9 mouse cellular contexts compared by ENCODE assay signal in genomic region chr9:63610841-63611366, GRCm38 (mm10). TPM values are rescaled to one million over a fixed set of nuclear protein-coding genes. Genes with fewer than 3 reads are reported as not detected.
DNase-seq lines count a peak whose midpoint lies in the region; ATAC-seq and TF ChIP-seq lines count a peak whose summit lies in the region.
"Had no signal": no experiment of that assay in that cellular context is flagged by ENCODE, and none has a peak within 500 bp of the region (broad histone marks: within the 10 kb centered on the region; RNA-seq: fewer than 3 reads in every experiment).

No protein-coding gene starts in this region.

- peak; percentile 54 for DNase-seq in lung, embryonic 14.5 days
- no peak for DNase-seq in lung, adult 2 months
- DNase-seq in embryonic facial prominence, embryonic 11.5 days (ENCODE audit: low spot score) = peak; percentile 56
- peak; percentile 61 to 67 for DNase-seq in kidney, postnatal 36 days
- DNase-seq in midbrain, embryonic 14.5 days = peak; percentile 34
- no peak for DNase-seq in layer of hippocampus, postnatal 36 days

- 30% methylated on average over 13 of the region's 13 CpGs for WGBS in lung, embryonic 14.5 days
- 44% methylated on average over 13 of the region's 13 CpGs for WGBS in lung, adult 2 months
- 15% methylated on average over 13 of the region's 13 CpGs for WGBS in embryonic facial prominence, embryonic 11.5 days
- WGBS in heart, embryonic 15.5 days = 20% methylated on average over 13 of the region's 13 CpGs
- 16% methylated on average over 13 of the region's 13 CpGs for WGBS in midbrain, embryonic 14.5 days

- no peak for TF ChIP-seq CTCF in lung, embryonic 14.5 days (IDR thresholded peaks at IDR 0.05; ENCODE audit: low read depth)
- no peak for TF ChIP-seq CTCF in lung, adult 2 months (IDR thresholded peaks at IDR 0.05; ENCODE audit: insufficient read depth, low read length)

- H3K27ac ChIP-seq in lung, embryonic 14.5 days (ENCODE audit: low read depth) = peak overlapping the region; percentile 70
- H3K27ac ChIP-seq in embryonic facial prominence, embryonic 11.5 days (replicated peaks; ENCODE audit: low read depth, low read length) = 0 out of 2 replicates have a peak overlapping the region, but pooled peaks have one; percentile 47
- H3K27ac ChIP-seq in heart, embryonic 15.5 days = peak overlapping the region; percentile 60
- no peak overlapping the region for H3K27ac ChIP-seq in midbrain, embryonic 14.5 days (replicated peaks; ENCODE audit: low read depth, low read length)

- no peak for TF ChIP-seq POLR2A in lung, adult 2 months (IDR thresholded peaks at IDR 0.05; ENCODE audit: borderline replicate concordance, extremely low read depth, low read depth, low read length)

- H3K4me2 ChIP-seq in lung, embryonic 14.5 days = no peak overlapping the region
- H3K4me2 ChIP-seq in embryonic facial prominence, embryonic 11.5 days (ENCODE audit: low read depth, low read length) = no peak overlapping the region
- H3K4me2 ChIP-seq in heart, embryonic 15.5 days = peak overlapping the region; percentile 42
- H3K4me2 ChIP-seq in midbrain, embryonic 14.5 days (ENCODE audit: low read length) = no peak overlapping the region

- no peaks in the 10 kb centered on the region for H3K9me3 ChIP-seq in lung, embryonic 14.5 days (ENCODE audit: low read depth, low read length)
- H3K9me3 ChIP-seq in embryonic facial prominence, embryonic 11.5 days (replicated peaks; ENCODE audit: control insufficient read depth, low read length) = no peaks in the 10 kb centered on the region
- no peaks in the 10 kb centered on the region for H3K9me3 ChIP-seq in heart, embryonic 15.5 days (replicated peaks)
- H3K9me3 ChIP-seq in midbrain, embryonic 14.5 days (ENCODE audit: control insufficient read depth, low read length) = no peaks in the 10 kb centered on the region
- H3K9me3 ChIP-seq: G1E had no signal

- peak; percentile 48; the same call in 1 of the 2 replicates for ATAC-seq in lung, embryonic 14.5 days (ENCODE audit: insufficient read depth)
- ATAC-seq in embryonic facial prominence, embryonic 11.5 days (replicated peaks; ENCODE audit: insufficient number of reproducible peaks, low FRiP score, low TSS enrichment, low read depth) = no peak
- ATAC-seq in heart, embryonic 15.5 days (replicated peaks; ENCODE audit: insufficient number of reproducible peaks, insufficient read depth, low FRiP score, low read depth) = peak; percentile 71; the same call in 1 of the 2 replicates
- no peak for ATAC-seq in midbrain, embryonic 14.5 days (ENCODE audit: low FRiP score, low TSS enrichment)
- ATAC-seq in inflammation-experienced regulatory T-cells, adult 6 months = no peak

- H3K36me3 ChIP-seq in lung, embryonic 14.5 days (ENCODE audit: insufficient read depth) = no peaks in the 10 kb centered on the region
- H3K36me3 ChIP-seq in embryonic facial prominence, embryonic 11.5 days (replicated peaks; ENCODE audit: control insufficient read depth, insufficient read depth, low read depth, low read length) = no peaks in the 10 kb centered on the region
- H3K36me3 ChIP-seq in heart, embryonic 15.5 days = no peaks in the 10 kb centered on the region
- H3K36me3 ChIP-seq in midbrain, embryonic 14.5 days (ENCODE audit: control insufficient read depth, insufficient read depth, low read length) = no peaks in the 10 kb centered on the region

- no peaks in the 10 kb centered on the region for H3K27me3 ChIP-seq in lung, embryonic 14.5 days (ENCODE audit: insufficient read depth, low read length)
- H3K27me3 ChIP-seq in embryonic facial prominence, embryonic 11.5 days (ENCODE audit: control insufficient read depth, insufficient read depth, low read length) = no peaks in the 10 kb centered on the region
- H3K27me3 ChIP-seq in heart, embryonic 15.5 days = no peaks in the 10 kb centered on the region
- no peaks in the 10 kb centered on the region for H3K27me3 ChIP-seq in midbrain, embryonic 14.5 days (ENCODE audit: control insufficient read depth, insufficient read depth, low read length)

- H3K4me1 ChIP-seq in lung, embryonic 14.5 days (ENCODE audit: insufficient read depth) = peaks cover 12% of the 10 kb centered on the region
- peaks cover 13% of the 10 kb centered on the region for H3K4me1 ChIP-seq in lung, adult 2 months (ENCODE audit: control insufficient read depth, insufficient read depth, low read length)
- H3K4me1 ChIP-seq in embryonic facial prominence, embryonic 11.5 days (ENCODE audit: control insufficient read depth, insufficient read depth, low read length) = peaks cover 7% of the 10 kb centered on the region
- peaks cover 37% of the 10 kb centered on the region for H3K4me1 ChIP-seq in heart, embryonic 15.5 days (replicated peaks)
- peaks cover 12% of the 10 kb centered on the region; the same call in 1 of the 2 replicates for H3K4me1 ChIP-seq in midbrain, embryonic 14.5 days (ENCODE audit: control insufficient read depth, insufficient read depth, low read length)

- H3K4me3 ChIP-seq in lung, embryonic 14.5 days (ENCODE audit: low read depth, low read length) = no peak overlapping the region
- no peak overlapping the region for H3K4me3 ChIP-seq in lung, adult 2 months (replicated peaks; ENCODE audit: extremely low read depth, low read depth, low read length)
- no peak overlapping the region for H3K4me3 ChIP-seq in embryonic facial prominence, embryonic 11.5 days (ENCODE audit: low read depth, low read length)
- no peak overlapping the region for H3K4me3 ChIP-seq in heart, embryonic 15.5 days
- H3K4me3 ChIP-seq in midbrain, embryonic 14.5 days (replicated peaks; ENCODE audit: low read depth, low read length) = no peak overlapping the region

- no peak overlapping the region for H3K9ac ChIP-seq in lung, embryonic 14.5 days
- H3K9ac ChIP-seq in embryonic facial prominence, embryonic 11.5 days (replicated peaks; ENCODE audit: low read length) = peak overlapping the region; percentile 44; the same call in 1 of the 2 replicates
- no peak overlapping the region; the same call in 1 of the 2 replicates for H3K9ac ChIP-seq in heart, embryonic 15.5 days
- H3K9ac ChIP-seq in midbrain, embryonic 14.5 days (replicated peaks; ENCODE audit: low read length) = no peak overlapping the region

RNA-seq across cellular contexts. Expression of gene Aagab, which starts 8.4 kb away (rescaled TPM):
- polyA plus RNA-seq in lung, embryonic 14.5 days (2014; fragmentation: Nextera tagmentation; extraction: Ambion mirVana) = 27.3 and 29.1 TPM in 2 replicates
- polyA plus RNA-seq in lung, adult 2 months (2012; rRNA removed) = 9.5 and 10.9 TPM in 2 replicates
- 33.5 and 37.4 TPM in 2 replicates for polyA plus RNA-seq in embryonic facial prominence, embryonic 11.5 days (2014; fragmentation: Nextera tagmentation; extraction: Ambion mirVana)
- 24.7 and 25.3 TPM in 2 replicates for polyA plus RNA-seq in heart, embryonic 15.5 days (2015; fragmentation: Nextera tagmentation; extraction: Ambion mirVana)
- 52.9 and 64.5 TPM in 2 replicates for polyA plus RNA-seq in midbrain, embryonic 14.5 days (2014; fragmentation: Nextera tagmentation; extraction: Ambion mirVana)
- polyA plus RNA-seq in inflammation-experienced regulatory T-cells, adult 6 months (2017; shearing (Covaris generic)) = 10 to 100 TPM; 31.0 to 49.0 (median 47.8) TPM
- 10 to 100 TPM; 60.8 to 65.4 TPM for total RNA-seq in layer of hippocampus, postnatal 36 days (2021)

RNA-seq across cellular contexts. Expression of gene Iqch, which starts 8.6 kb away (rescaled TPM):
- 0.05 and 0.08 TPM in 2 replicates for polyA plus RNA-seq in lung, embryonic 14.5 days (2014; fragmentation: Nextera tagmentation; extraction: Ambion mirVana)
- polyA plus RNA-seq in lung, adult 2 months (2012; rRNA removed) = 0.07 and 0.11 TPM in 2 replicates
- 0.17 TPM in 1 of 2 replicates, not detected in the other for polyA plus RNA-seq in embryonic facial prominence, embryonic 11.5 days (2014; fragmentation: Nextera tagmentation; extraction: Ambion mirVana)
- 0.04 and 0.09 TPM in 2 replicates for polyA plus RNA-seq in heart, embryonic 15.5 days (2015; fragmentation: Nextera tagmentation; extraction: Ambion mirVana)
- polyA plus RNA-seq in midbrain, embryonic 14.5 days (2014; fragmentation: Nextera tagmentation; extraction: Ambion mirVana) = 0.11 and 0.12 TPM in 2 replicates
- polyA plus RNA-seq in inflammation-experienced regulatory T-cells, adult 6 months (2017; shearing (Covaris generic)) = not detected
- under 1 TPM in 1 of 2 experiments, not detected in 1; 0.15 TPM for total RNA-seq in layer of hippocampus, postnatal 36 days (2021)
- polyA plus RNA-seq: G1E had no signal

Comparison
In these comparisons a context has a peak if more than half of its experiments do, and no peak if none do; other contexts are left out.
1. DNase-seq: peak in lung, embryonic 14.5 days (single experiment), embryonic facial prominence, embryonic 11.5 days (single experiment), kidney, postnatal 36 days (2 of 2) and midbrain, embryonic 14.5 days (single experiment); none in lung, adult 2 months (single experiment) and layer of hippocampus, postnatal 36 days (0 of 2).
2. ATAC-seq: peak in lung, embryonic 14.5 days (single experiment) and heart, embryonic 15.5 days (single experiment); none in embryonic facial prominence, embryonic 11.5 days (single experiment), midbrain, embryonic 14.5 days (single experiment) and inflammation-experienced regulatory T-cells, adult 6 months (single experiment).